Mouse (Mus musculus) heart, embryonic 11.5 days (tissue): ENCODE data around the gene Selplg. TPM values are rescaled to one million over a fixed set of nuclear protein-coding genes. Genes with fewer than 3 reads are reported as not detected.

ENCODE experiments used
- ATAC-seq: fragments of 200-750 bp; cut with Nextera tagmentation; replicated peaks from 2 replicates; pipeline ENCODE4 v1.8.0; 2017; ENCODE audit warnings: moderate library complexity; ENCODE audit not compliant: insufficient number of reproducible peaks, low FRiP score, low TSS enrichment
- H3K27ac ChIP-seq: fragments of 300-500 bp; sonication (generic); 2 replicates; pipeline ENCODE4 v1.5.1; 2014; ENCODE audit warnings: mild to moderate bottlenecking, low read depth, low read length
- H3K27me3 ChIP-seq: fragments of 300-500 bp; sonication (generic); 2 replicates; pipeline ENCODE4 v1.6.1; 2014; ENCODE audit warnings: mild to moderate bottlenecking, low read length, mixed read lengths; ENCODE audit not compliant: control insufficient read depth, insufficient read depth
- H3K36me3 ChIP-seq: fragments of 300-500 bp; sonication (generic); 2 replicates; pipeline ENCODE4 v1.6.1; 2014; ENCODE audit warnings: mild to moderate bottlenecking, low read length, moderate library complexity, mixed read lengths; ENCODE audit not compliant: control insufficient read depth, insufficient read depth
- H3K4me1 ChIP-seq: fragments of 300-500 bp; sonication (generic); 2 replicates; pipeline ENCODE4 v1.6.1; 2014; ENCODE audit warnings: low read length; ENCODE audit not compliant: control insufficient read depth, insufficient read depth
- H3K4me2 ChIP-seq: fragments of 300-500 bp; sonication (generic); 2 replicates; pipeline ENCODE4 v1.6.1; 2014; ENCODE audit warnings: mild to moderate bottlenecking, moderate library complexity
- H3K4me3 ChIP-seq: fragments of 300-500 bp; sonication (generic); 2 replicates; pipeline ENCODE4 v1.5.1; 2014; ENCODE audit warnings: low read depth, low read length
- H3K9ac ChIP-seq: fragments of 300-500 bp; sonication (generic); 2 replicates; pipeline ENCODE4 v1.6.1; 2014; ENCODE audit warnings: mild to moderate bottlenecking, low read depth, low read length, moderate library complexity
- H3K9me3 ChIP-seq: fragments of 300-500 bp; sonication (generic); replicated peaks from 2 replicates; pipeline ENCODE4 v1.6.1; 2016; ENCODE audit warnings: low read length; ENCODE audit not compliant: control insufficient read depth
- whole genome bisulfite sequencing: fragments of 180-500 bp; shearing (Covaris S2); extraction: QIAGEN DNeasy Blood & Tissue Kit; methylation state at CpG from one replicate; pipeline ENCODE4 v1.1.7; 2014; ENCODE audit not compliant: insufficient replicate concordance; 5-methylcytosine and 5-hydroxymethylcytosine counted together
- polyA plus RNA-seq: library from polyadenylated mRNA; unstranded; fragments of >200 nt; fragmentation: Nextera tagmentation; extraction: Ambion mirVana; gene quantifications from 2 replicates; pipeline ENCODE4 v1.2.1, GENCODE M21; 2014

Selplg gene
- 0.97 and 1.5 TPM in 2 replicates for polyA plus RNA-seq

- H3K9ac ChIP-seq: no peak within 1 kb of the TSS
Observed at GRCm38 (mm10) chr5:113832490-113832901, at the start of gene Selplg. Gene Selplg (minus strand): TSS chr5:113832644.

GRCm38 (mm10) chr5:113881136-113881535 lies 48.7 kb upstream of the Selplg start:
- peaks cover 10% of the 10 kb centered on the region for H3K36me3 ChIP-seq
- no peak overlapping the region for H3K9ac ChIP-seq

More at GRCm38 (mm10) chr5:113832490-113832901, at the start of gene Selplg:
- Histone ChIP-seq H3K36me3 (no peaks in the 10 kb centered on the region), H3K27me3 (no peaks in the 10 kb centered on the region), H3K4me1 (no peaks in the 10 kb centered on the region), H3K4me3 (no peak within 1 kb of the TSS), H3K4me2 (no peak within 1 kb of the TSS), H3K27ac (no peak within 1 kb of the TSS), H3K9me3 (no peaks in the 10 kb centered on the region)
- no peak for ATAC-seq
- 50% methylated on average over 8 of the region's 8 CpGs for WGBS

GRCm38 (mm10) chr5:113878943-113879617 lies 46.6 kb upstream of the Selplg start:
- 88% methylated on average over 17 of the region's 17 CpGs for WGBS
- no peak for ATAC-seq
- peaks cover 19% of the 10 kb centered on the region for H3K36me3 ChIP-seq

More at GRCm38 (mm10) chr5:113881136-113881535, 48.7 kb upstream of the Selplg start:
- Histone ChIP-seq H3K4me3 (no peak overlapping the region), H3K4me2 (no peak overlapping the region), H3K4me1 (peaks cover 43% of the 10 kb centered on the region), H3K27ac (no peak overlapping the region), H3K27me3 (no peaks in the 10 kb centered on the region), H3K9me3 (no peaks in the 10 kb centered on the region)
- WGBS: 90% methylated on average over 14 of the region's 14 CpGs
- ATAC-seq: no peak

GRCm38 (mm10) chr5:113877565-113877964 lies 45.1 kb upstream of the Selplg start:
- WGBS: 73% methylated on average over 3 of the region's 3 CpGs
- H3K4me3 ChIP-seq: no peak overlapping the region
- H3K4me1 ChIP-seq: peaks cover 42% of the 10 kb centered on the region
- H3K9ac ChIP-seq: no peak overlapping the region
- H3K4me2 ChIP-seq: no peak overlapping the region
- 0 out of 2 replicates have a peak overlapping the region, but pooled peaks have one; percentile 15 for H3K27ac ChIP-seq
- ATAC-seq: no peak
- peaks cover 19% of the 10 kb centered on the region for H3K36me3 ChIP-seq
- H3K9me3 ChIP-seq: no peaks in the 10 kb centered on the region
- no peaks in the 10 kb centered on the region for H3K27me3 ChIP-seq

More at GRCm38 (mm10) chr5:113878943-113879617, 46.6 kb upstream of the Selplg start:
- Histone ChIP-seq H3K9me3 (no peaks in the 10 kb centered on the region), H3K4me1 (peaks cover 44% of the 10 kb centered on the region), H3K27me3 (no peaks in the 10 kb centered on the region), H3K4me3 (no peak overlapping the region), H3K4me2 (no peak overlapping the region), H3K9ac (no peak overlapping the region), H3K27ac (no peak overlapping the region)

- Histone ChIP-seq H3K4me2 (no peak overlapping the region), H3K27ac (0 out of 2 replicates have a peak overlapping the region, but pooled peaks have one; percentile 22), H3K4me1 (peaks cover 53% of the 10 kb centered on the region), H3K9ac (no peak overlapping the region), H3K4me3 (no peak overlapping the region), H3K36me3 (peaks cover 13% of the 10 kb centered on the region), H3K9me3 (no peaks in the 10 kb centered on the region), H3K27me3 (no peaks in the 10 kb centered on the region)
- no peak for ATAC-seq
- WGBS: 83% methylated on average over 7 of the region's 7 CpGs
Observed at GRCm38 (mm10) chr5:113876176-113876575, 43.7 kb upstream of the Selplg start.

GRCm38 (mm10) chr5:113875625-113876024 lies 43.2 kb upstream of the Selplg start:
- ATAC-seq: no peak
- Histone ChIP-seq H3K27me3 (no peaks in the 10 kb centered on the region), H3K4me2 (no peak overlapping the region), H3K9me3 (no peaks in the 10 kb centered on the region), H3K36me3 (peaks cover 13% of the 10 kb centered on the region), H3K9ac (no peak overlapping the region; the same call in 1 of the 2 replicates), H3K4me1 (peaks cover 59% of the 10 kb centered on the region), H3K4me3 (no peak overlapping the region), H3K27ac (no peak overlapping the region)
- WGBS: 86% methylated on average over 4 of the region's 4 CpGs

GRCm38 (mm10) chr5:113874063-113875024 lies 41.9 kb upstream of the Selplg start:
- Histone ChIP-seq H3K9me3 (no peaks in the 10 kb centered on the region), H3K27me3 (no peaks in the 10 kb centered on the region), H3K36me3 (peaks cover 13% of the 10 kb centered on the region), H3K27ac (peak overlapping the region; percentile 95), H3K4me1 (peaks cover 70% of the 10 kb centered on the region), H3K9ac (peak overlapping the region; percentile 73), H3K4me2 (peak overlapping the region; percentile 60), H3K4me3 (peak overlapping the region; percentile 32; the same call in 1 of the 2 replicates)
- whole genome bisulfite sequencing: 54% methylated on average over 19 of the region's 19 CpGs
- no peak for ATAC-seq
